Mouse (Mus musculus) gastrocnemius, adult 18-20 months (tissue): ENCODE data around the gene Mrgpra3. TPM values are rescaled to one million over a fixed set of nuclear protein-coding genes. Genes with fewer than 3 reads are reported as not detected.

Experiments
- DNase-seq: peaks from one replicate; pipeline ENCODE4 v3.0.0; 2021; ENCODE audit warnings: low spot score
- long read RNA-seq, 2 experiments: library from polyadenylated mRNA; stranded (forward); transcript quantifications; one replicate each; pipeline ENCODE4 v2.0.0; 2021
- total RNA-seq, 2 experiments: library from RNA; stranded (reverse); gene quantifications; 2 replicates each; pipeline ENCODE4 v1.2.3; 2021

Mrgpra3 gene
- total RNA-seq = not detected
- long read RNA-seq, experiment 1 = 0 reads
- long read RNA-seq, experiment 2 = 0 reads

DNA sequence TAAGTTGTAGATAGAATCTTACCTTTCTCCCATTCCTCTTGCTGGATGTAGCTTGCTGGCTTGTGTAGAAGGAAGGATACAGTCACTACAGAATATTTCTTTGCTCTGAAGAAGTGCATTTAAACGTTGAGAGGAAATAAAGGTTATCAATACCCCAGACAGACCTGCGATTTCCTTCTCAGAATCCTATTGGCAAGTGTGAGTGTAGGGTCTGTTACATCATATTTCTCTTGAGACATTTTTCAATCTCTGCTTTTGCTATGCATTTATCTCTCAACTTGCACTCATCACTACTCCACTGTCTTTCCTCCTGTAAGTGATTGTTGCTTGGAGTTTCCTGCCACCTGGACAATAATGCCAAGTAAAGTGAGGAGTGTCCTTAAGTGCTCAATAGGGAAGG, at the start of gene Mrgpra3:
TSS of gene Mrgpra3 (minus strand) at position 101 of the 400 bp plus-strand sequence.
- no peak for DNase-seq

Other genes starting within 250 kb of the Mrgpra3 start
- gene Mrgpra1, start 247.1 kb downstream of the Mrgpra3 start, total RNA-seq = not detected
- not detected for gene Mrgpra2a, start 149.2 kb downstream of the Mrgpra3 start, total RNA-seq
- not detected for gene Mrgpra2b, start 72.5 kb downstream of the Mrgpra3 start, total RNA-seq